Mouse (Mus musculus): ENCODE data around the gene Jtb. TPM values are rescaled to one million over a fixed set of nuclear protein-coding genes. Genes with fewer than 3 reads are reported as not detected.

Jtb gene
- total and polyA plus RNA-seq, 3 experiments, result 103 to 107 TPM; not detected in 1

DNA sequence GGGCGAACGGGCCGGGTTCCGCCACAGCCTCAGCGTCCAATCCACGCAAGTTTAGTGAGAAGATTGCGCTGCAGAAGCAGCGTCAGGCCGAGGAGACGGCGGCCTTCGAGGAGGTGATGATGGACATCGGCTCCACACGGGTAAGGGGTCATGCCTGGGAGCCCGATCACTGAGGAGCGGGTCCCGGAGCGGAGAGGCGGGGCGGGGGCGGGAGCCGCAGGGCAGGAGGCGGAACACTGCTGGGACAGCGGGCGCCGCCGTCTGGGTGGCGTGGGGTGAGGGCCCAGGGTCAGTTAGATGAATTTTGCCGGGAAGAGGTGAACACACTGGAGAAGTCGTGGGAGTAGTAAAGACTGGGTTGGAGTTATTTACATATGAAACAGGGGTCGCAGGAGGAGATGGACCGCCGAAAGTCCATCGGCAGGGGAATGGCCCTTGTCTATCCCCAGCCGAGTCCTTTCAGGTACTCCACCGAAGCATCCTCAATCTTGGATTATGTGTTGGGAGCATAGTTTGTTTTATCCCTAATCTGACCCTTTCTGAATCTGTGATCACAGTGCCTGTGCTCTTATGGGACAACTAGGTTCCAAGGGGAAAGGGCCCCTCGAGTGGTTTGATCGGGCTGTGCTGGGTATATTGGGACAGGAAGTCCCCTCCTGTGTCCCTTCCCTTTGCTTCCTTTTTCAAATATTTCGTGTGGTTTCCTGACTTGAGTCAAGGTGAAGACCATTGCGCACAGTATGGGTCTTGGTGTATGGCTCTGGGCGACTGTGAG, 23.2 kb downstream of the Jtb start (continued):
- TF ChIP-seq GABPA (IDR thresholded peaks at IDR 0.05; ENCODE audit: low read depth, low read length) (no peak), ETS1 (IDR thresholded peaks at IDR 0.05; ENCODE audit: low read depth, low read length) (0 out of 2 replicates have a peak, but pooled peaks have one; percentile 27), EP300 (IDR thresholded peaks at IDR 0.05; ENCODE audit: low read depth in 1 of 2, low read length in 2 of 2) (no peak), SIN3A (IDR thresholded peaks at IDR 0.05; ENCODE audit: low read length) (peak; percentile 45)

GRCm38 (mm10) chr3:90255194-90255565, 23.8 kb downstream of the Jtb start:
- peak overlapping the region; percentile 82 to 99 for H3K4me3 ChIP-seq (ENCODE audit: control insufficient read depth in 1 of 2, insufficient read depth in 1 of 2, low read depth in 2 of 2, low read length in 2 of 2)
- peaks cover 22% of the 10 kb centered on the region for H3K79me2 ChIP-seq (ENCODE audit: control insufficient read depth, insufficient read depth, low read length, poor library complexity)
- peak overlapping the region; percentile 81 for H3K9ac ChIP-seq (ENCODE audit: control insufficient read depth, low read depth, low read length, poor library complexity, severe bottlenecking)
- no peak for DNase-seq (ENCODE audit: low read depth, low spot score)
- peaks cover 5 to 9% of the 10 kb centered on the region in 2 experiments for H3K36me3 ChIP-seq (ENCODE audit: control insufficient read depth in 1 of 2, insufficient read depth in 2 of 2, low read length in 2 of 2)
- H3K4me1 ChIP-seq (ENCODE audit: control insufficient read depth in 1 of 2, insufficient read depth in 2 of 2, low read length in 2 of 2), result peaks cover 3 to 5% of the 10 kb centered on the region in 2 experiments; a peak in 3 of 4 replicates
- TF ChIP-seq MEF2A (IDR thresholded peaks at IDR 0.05; ENCODE audit: extremely low read depth, insufficient replicate concordance, low read depth, low read length, poor library complexity, severe bottlenecking) (no peak), TBP (IDR thresholded peaks at IDR 0.05; ENCODE audit: low read depth, low read length) (no peak), UBTF (IDR thresholded peaks at IDR 0.05; ENCODE audit: borderline replicate concordance, insufficient read depth, low read depth, low read length) (no peak), MYC (IDR thresholded peaks at IDR 0.05; ENCODE audit: low read depth, low read length) (no peak), ZMIZ1 (IDR thresholded peaks at IDR 0.05; ENCODE audit: low read depth, low read length) (no peak), MAFK (IDR thresholded peaks at IDR 0.05; ENCODE audit: borderline replicate concordance, low read depth, low read length) (no peak), BHLHE40 (IDR thresholded peaks at IDR 0.05; ENCODE audit: borderline replicate concordance, low read depth, low read length) (no peak), ZKSCAN1 (IDR thresholded peaks at IDR 0.05; ENCODE audit: low read depth, low read length) (no peak), SMC3 (IDR thresholded peaks at IDR 0.05; ENCODE audit: low read depth, low read length) (no peak), POLR2AphosphoS2 (IDR thresholded peaks at IDR 0.05; ENCODE audit: low read length) (no peak), USF1 (IDR thresholded peaks at IDR 0.05; ENCODE audit: low read depth, low read length) (no peak), MXI1 (IDR thresholded peaks at IDR 0.05; ENCODE audit: low read depth, low read length) (no peak), JUND (IDR thresholded peaks at IDR 0.05; ENCODE audit: low read depth, low read length) (no peak), HCFC1 (IDR thresholded peaks at IDR 0.05; ENCODE audit: low read depth, low read length) (no peak), MAZ (IDR thresholded peaks at IDR 0.05; ENCODE audit: low read depth, low read length) (no peak), POLR2AphosphoS5 (IDR thresholded peaks at IDR 0.05; ENCODE audit: borderline replicate concordance, low read depth, low read length) (no peak), GABPA (IDR thresholded peaks at IDR 0.05; ENCODE audit: low read depth, low read length) (no peak), TAL1 (IDR thresholded peaks at IDR 0.05; ENCODE audit: low read length) (no peak), RCOR1 (IDR thresholded peaks at IDR 0.05; ENCODE audit: low read depth, low read length) (no peak)
- no peaks in the 10 kb centered on the region for H3K27me3 ChIP-seq (ENCODE audit: control insufficient read depth in 1 of 2, insufficient read depth in 2 of 2, low read length in 2 of 2)
- H3K27ac ChIP-seq (ENCODE audit: control insufficient read depth, low read depth, low read length), result no peak overlapping the region; the same call in 1 of the 2 replicates
- no peaks in the 10 kb centered on the region for H3K9me3 ChIP-seq (replicated peaks; ENCODE audit: insufficient read depth, low read length)
